Mouse (Mus musculus): ENCODE results near the gene Neto2.

Gene Neto2

GRCm38 (mm10) chr8:85608836-85609235 is 91.9 kb downstream of the Neto2 start:
- no peaks in the 10 kb centered on the region for H3K4me1 ChIP-seq (replicated peaks; ENCODE audit: low read depth, low read length)
- H3K9me3 ChIP-seq (ENCODE audit: low read length): no peaks in the 10 kb centered on the region
- no peaks in the 10 kb centered on the region for H3K27me3 ChIP-seq (ENCODE audit: insufficient read depth, low read length)
- H3K36me3 ChIP-seq (ENCODE audit: insufficient read depth, low read length): no peaks in the 10 kb centered on the region
- no peak for TF ChIP-seq POU5F1 (IDR thresholded peaks at IDR 0.05; ENCODE audit: borderline replicate concordance, low read length)
- TF ChIP-seq NANOG (IDR thresholded peaks at IDR 0.05; ENCODE audit: borderline replicate concordance, low read length): no peak
- TF ChIP-seq CTCF (conservative IDR thresholded peaks at IDR 0.05; ENCODE audit: low read length): no peak
- no peak overlapping the region for H3K4me3 ChIP-seq (replicated peaks; ENCODE audit: low read length)

- no peaks in the 10 kb centered on the region for H3K9me3 ChIP-seq (ENCODE audit: low read length)
- no peaks in the 10 kb centered on the region for H3K27me3 ChIP-seq (ENCODE audit: insufficient read depth, low read length)
- H3K36me3 ChIP-seq (ENCODE audit: insufficient read depth, low read length): no peaks in the 10 kb centered on the region
- no peak for TF ChIP-seq POU5F1 (IDR thresholded peaks at IDR 0.05; ENCODE audit: borderline replicate concordance, low read length)
- no peak for TF ChIP-seq CTCF (conservative IDR thresholded peaks at IDR 0.05; ENCODE audit: low read length)
- TF ChIP-seq NANOG (IDR thresholded peaks at IDR 0.05; ENCODE audit: borderline replicate concordance, low read length): no peak
- H3K4me3 ChIP-seq (replicated peaks; ENCODE audit: low read length): no peak overlapping the region
- H3K4me1 ChIP-seq (replicated peaks; ENCODE audit: low read depth, low read length): no peaks in the 10 kb centered on the region
Observed at GRCm38 (mm10) chr8:85607804-85608203, 92.9 kb downstream of the Neto2 start.

- no peak for TF ChIP-seq CTCF (conservative IDR thresholded peaks at IDR 0.05; ENCODE audit: low read length)
- H3K4me3 ChIP-seq (replicated peaks; ENCODE audit: low read length): no peak overlapping the region
- H3K4me1 ChIP-seq (replicated peaks; ENCODE audit: low read depth, low read length): no peaks in the 10 kb centered on the region
- no peaks in the 10 kb centered on the region for H3K36me3 ChIP-seq (ENCODE audit: insufficient read depth, low read length)
- no peaks in the 10 kb centered on the region for H3K27me3 ChIP-seq (ENCODE audit: insufficient read depth, low read length)
- H3K9me3 ChIP-seq (ENCODE audit: low read length): no peaks in the 10 kb centered on the region
Observed at GRCm38 (mm10) chr8:85606974-85607373, 93.8 kb downstream of the Neto2 start.

- no peak for TF ChIP-seq NANOG (IDR thresholded peaks at IDR 0.05; ENCODE audit: borderline replicate concordance, low read length)
- no peak for TF ChIP-seq POU5F1 (IDR thresholded peaks at IDR 0.05; ENCODE audit: borderline replicate concordance, low read length)
- no peak for TF ChIP-seq CTCF (conservative IDR thresholded peaks at IDR 0.05; ENCODE audit: low read length)
- Histone ChIP-seq H3K36me3 (ENCODE audit: insufficient read depth, low read length) (no peaks in the 10 kb centered on the region), H3K4me1 (replicated peaks; ENCODE audit: low read depth, low read length) (no peaks in the 10 kb centered on the region)
Observed at GRCm38 (mm10) chr8:85606561-85606960, 94.2 kb downstream of the Neto2 start.

GRCm38 (mm10) chr8:85604201-85604600 is 96.5 kb downstream of the Neto2 start:
- Histone ChIP-seq H3K9me3 (ENCODE audit: low read length) (no peaks in the 10 kb centered on the region), H3K4me3 (replicated peaks; ENCODE audit: low read length) (no peak overlapping the region), H3K36me3 (ENCODE audit: insufficient read depth, low read length) (no peaks in the 10 kb centered on the region), H3K27me3 (ENCODE audit: insufficient read depth, low read length) (no peaks in the 10 kb centered on the region), H3K4me1 (replicated peaks; ENCODE audit: low read depth, low read length) (no peaks in the 10 kb centered on the region)
- TF ChIP-seq CTCF (conservative IDR thresholded peaks at IDR 0.05; ENCODE audit: low read length) (no peak), NANOG (IDR thresholded peaks at IDR 0.05; ENCODE audit: borderline replicate concordance, low read length) (no peak), POU5F1 (IDR thresholded peaks at IDR 0.05; ENCODE audit: borderline replicate concordance, low read length) (no peak)

More at GRCm38 (mm10) chr8:85606561-85606960, 94.2 kb downstream of the Neto2 start:
- Histone ChIP-seq H3K9me3 (ENCODE audit: low read length) (no peaks in the 10 kb centered on the region), H3K4me3 (replicated peaks; ENCODE audit: low read length) (no peak overlapping the region), H3K27me3 (ENCODE audit: insufficient read depth, low read length) (no peaks in the 10 kb centered on the region)

- TF ChIP-seq NANOG (IDR thresholded peaks at IDR 0.05; ENCODE audit: borderline replicate concordance, low read length) (no peak), POU5F1 (IDR thresholded peaks at IDR 0.05; ENCODE audit: borderline replicate concordance, low read length) (no peak), CTCF (conservative IDR thresholded peaks at IDR 0.05; ENCODE audit: low read length) (peak; percentile 10)
- Histone ChIP-seq H3K27me3 (ENCODE audit: insufficient read depth, low read length) (no peaks in the 10 kb centered on the region), H3K4me3 (replicated peaks; ENCODE audit: low read length) (no peak overlapping the region), H3K9me3 (ENCODE audit: low read length) (no peaks in the 10 kb centered on the region), H3K36me3 (ENCODE audit: insufficient read depth, low read length) (no peaks in the 10 kb centered on the region), H3K4me1 (replicated peaks; ENCODE audit: low read depth, low read length) (no peaks in the 10 kb centered on the region)
Observed at GRCm38 (mm10) chr8:85603203-85603895, 97.4 kb downstream of the Neto2 start.

GRCm38 (mm10) chr8:85602737-85603136 is 98.0 kb downstream of the Neto2 start:
- Histone ChIP-seq H3K36me3 (ENCODE audit: insufficient read depth, low read length) (no peaks in the 10 kb centered on the region), H3K27me3 (ENCODE audit: insufficient read depth, low read length) (no peaks in the 10 kb centered on the region), H3K4me3 (replicated peaks; ENCODE audit: low read length) (no peak overlapping the region), H3K4me1 (replicated peaks; ENCODE audit: low read depth, low read length) (peaks cover 5% of the 10 kb centered on the region), H3K9me3 (ENCODE audit: low read length) (no peaks in the 10 kb centered on the region)
- TF ChIP-seq NANOG (IDR thresholded peaks at IDR 0.05; ENCODE audit: borderline replicate concordance, low read length) (no peak), POU5F1 (IDR thresholded peaks at IDR 0.05; ENCODE audit: borderline replicate concordance, low read length) (no peak), CTCF (conservative IDR thresholded peaks at IDR 0.05; ENCODE audit: low read length) (no peak)

- TF ChIP-seq NANOG (IDR thresholded peaks at IDR 0.05; ENCODE audit: borderline replicate concordance, low read length) (no peak), POU5F1 (IDR thresholded peaks at IDR 0.05; ENCODE audit: borderline replicate concordance, low read length) (no peak), CTCF (conservative IDR thresholded peaks at IDR 0.05; ENCODE audit: low read length) (no peak)
Observed at GRCm38 (mm10) chr8:85601741-85602140, 99.0 kb downstream of the Neto2 start.

More at GRCm38 (mm10) chr8:85601741-85602140, 99.0 kb downstream of the Neto2 start:
- H3K4me1 ChIP-seq (replicated peaks; ENCODE audit: low read depth, low read length): peaks cover 14% of the 10 kb centered on the region
- H3K27me3 ChIP-seq (ENCODE audit: insufficient read depth, low read length): no peaks in the 10 kb centered on the region
- no peaks in the 10 kb centered on the region for H3K36me3 ChIP-seq (ENCODE audit: insufficient read depth, low read length)
- H3K9me3 ChIP-seq (ENCODE audit: low read length): no peaks in the 10 kb centered on the region
- H3K4me3 ChIP-seq (replicated peaks; ENCODE audit: low read length): no peak overlapping the region

Data from E14TG2a.4 (cell line).